Mouse (Mus musculus) T-cell, adult 2 months (primary cell): Measurements from ENCODE around the gene Dnajc19.

ENCODE experiments used
- DNase-seq: peaks from one replicate; pipeline ENCODE4 v3.0.0; 2022; ENCODE audit warnings: low spot score

Gene Dnajc19

DNA sequence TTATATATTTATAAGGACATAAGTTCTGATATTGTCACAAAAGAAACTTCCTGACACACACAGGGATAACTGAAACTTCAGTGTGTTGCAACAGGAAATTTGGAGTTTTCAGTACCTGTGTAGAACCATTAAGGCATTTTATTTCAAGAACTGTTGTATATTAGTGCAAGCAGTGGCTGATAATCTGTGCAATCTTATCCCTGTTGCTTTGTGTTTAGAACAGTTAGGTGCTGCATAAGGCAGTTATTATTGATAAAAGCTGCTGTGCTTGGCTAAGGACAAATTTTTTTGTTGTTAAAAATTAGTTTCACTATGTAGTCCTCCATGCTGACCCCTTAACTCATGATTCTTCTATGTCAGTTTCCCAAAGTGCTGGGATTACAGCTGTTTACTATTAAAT, 52.2 kb downstream of the Dnajc19 start:
- DNase-seq: no peak

DNA sequence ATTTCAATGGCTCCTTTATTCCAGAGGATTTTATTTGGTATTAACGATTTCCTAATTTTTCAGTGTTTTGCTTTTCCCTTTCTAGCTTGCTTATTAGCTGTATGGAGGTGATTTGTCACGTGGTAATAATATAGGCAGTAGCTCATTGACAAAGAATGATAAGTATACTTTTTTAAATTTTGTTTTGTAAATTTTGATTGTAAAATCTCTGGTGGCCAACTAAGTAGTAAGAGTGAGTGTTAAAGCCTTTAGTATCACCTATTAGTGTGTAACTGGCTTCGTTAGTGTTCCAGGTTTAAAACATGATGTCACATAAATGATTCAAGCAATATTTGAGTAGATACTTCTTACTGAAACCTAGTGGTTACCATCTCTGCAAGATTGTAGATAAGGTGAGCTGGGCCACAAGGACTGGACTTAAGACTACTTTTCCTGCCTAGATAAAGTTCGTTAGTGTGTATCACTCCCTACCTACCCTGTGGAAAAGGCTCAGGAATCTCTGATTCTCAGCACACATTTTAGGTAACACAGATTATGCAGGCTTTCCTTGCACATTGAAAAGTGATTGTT, 59.8 kb downstream of the Dnajc19 start:
- DNase-seq: no peak

GRCm38 (mm10) chr3:34020382-34021258, 60.5 kb downstream of the Dnajc19 start:
- DNase-seq: peak; percentile 6

DNA sequence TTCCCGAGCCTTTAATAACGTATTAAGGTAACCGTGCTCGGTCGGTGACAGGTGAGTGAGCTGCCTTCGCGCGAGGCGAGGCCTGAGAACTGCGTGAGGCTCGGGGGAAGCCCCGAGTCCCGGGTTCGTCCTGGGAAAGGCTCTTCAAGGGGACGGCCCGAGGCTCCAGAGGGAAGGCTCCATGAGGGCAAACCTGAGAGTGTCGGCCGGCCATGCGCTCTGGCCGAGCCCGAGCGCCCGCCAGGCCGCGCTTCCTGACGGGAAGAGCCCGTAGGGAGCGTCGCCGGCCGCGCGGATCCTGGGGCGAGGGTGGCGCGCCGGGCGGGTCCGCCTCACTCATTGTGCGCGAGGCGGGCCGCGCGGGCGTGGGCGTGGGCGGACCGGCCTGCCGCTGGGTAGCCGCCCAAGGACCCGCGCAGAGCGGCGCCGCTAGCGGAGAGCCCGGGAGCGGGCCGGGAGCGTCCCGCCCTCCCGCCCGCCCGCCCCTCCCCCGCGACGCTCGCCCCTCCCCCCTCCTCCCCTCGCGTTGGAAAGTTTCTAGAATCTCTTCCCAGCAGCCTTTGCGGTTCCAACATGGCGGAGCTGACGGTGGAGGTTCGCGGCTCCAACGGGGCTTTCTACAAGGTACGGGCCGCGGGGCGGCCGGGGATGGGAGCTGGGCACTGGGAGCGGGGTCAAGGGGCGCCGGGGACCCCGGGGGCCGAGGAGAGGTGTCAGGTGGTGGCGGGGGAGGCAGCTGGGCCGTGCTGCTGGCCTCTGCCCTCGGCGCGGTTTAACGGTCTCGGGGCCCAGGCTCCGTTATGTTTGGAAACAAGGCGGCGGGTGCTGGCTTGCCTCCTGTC, 61.4 kb downstream of the Dnajc19 start, which contains the start of gene Fxr1:
Fxr1 (plus strand) TSS at position 404 of the 842 bp plus-strand sequence.
- DNase-seq: peak; percentile 73

- no peak for DNase-seq
Observed at GRCm38 (mm10) chr3:34008191-34008590, 72.9 kb downstream of the Dnajc19 start.

DNA sequence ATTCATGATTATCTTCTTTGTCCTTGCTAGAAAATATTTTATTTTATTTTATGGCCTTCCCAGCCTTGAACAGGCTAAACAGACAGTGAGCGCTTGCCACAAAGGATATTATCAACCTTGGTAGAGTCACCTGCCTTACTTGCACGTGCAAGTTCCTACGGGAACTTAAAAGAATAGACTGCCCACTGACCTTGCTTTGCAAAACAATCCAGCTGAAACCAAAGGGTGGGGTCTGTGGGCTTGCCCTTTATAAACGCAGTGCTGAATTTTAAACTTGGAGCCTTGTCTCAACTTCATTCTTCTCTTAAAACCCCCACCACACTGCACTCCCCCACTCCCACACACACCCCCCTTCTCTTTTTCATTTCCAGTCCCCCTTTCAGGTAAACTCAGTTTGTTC, 73.5 kb downstream of the Dnajc19 start:
- DNase-seq: no peak

DNA sequence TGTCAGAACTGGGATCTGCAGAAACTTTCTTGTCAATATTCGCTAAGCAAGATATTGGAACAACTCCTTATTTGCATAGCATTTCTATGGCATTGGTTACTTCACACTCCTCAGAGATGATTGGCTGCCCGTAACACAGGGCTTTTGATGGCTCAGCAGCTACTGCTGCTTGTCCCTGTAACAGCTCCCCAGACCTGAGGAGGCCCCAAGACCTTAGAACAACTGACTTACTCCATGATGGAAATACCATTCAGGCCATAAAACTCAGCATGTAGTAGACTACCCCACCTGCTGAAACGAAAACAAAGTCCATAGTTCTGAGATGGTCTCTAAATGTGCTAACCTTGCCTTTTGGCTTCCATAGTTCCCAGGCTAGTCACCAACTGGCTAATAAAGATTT, 74.3 kb downstream of the Dnajc19 start:
- no peak for DNase-seq

GRCm38 (mm10) chr3:34006301-34006700, 74.8 kb downstream of the Dnajc19 start:
- DNase-seq: no peak
